Mouse (Mus musculus) bone marrow macrophage, adult 2 months (primary cell): Measurements from ENCODE around the gene Kif3b.

ENCODE experiments used
- CTCF ChIP-seq: IDR thresholded peaks from 2 replicates; pipeline ENCODE4 v1.5.1; 2012; ENCODE audit warnings: low read depth, mild to moderate bottlenecking, low read length, moderate library complexity
- POLR2A ChIP-seq: IDR thresholded peaks from 2 replicates; pipeline ENCODE4 v1.6.1; 2012; ENCODE audit warnings: mild to moderate bottlenecking, low read depth, low read length, borderline replicate concordance

- TF ChIP-seq CTCF (no peak), POLR2A (no peak)
Observed at GRCm38 (mm10) chr2:153301123-153301522, 9.9 kb downstream of the Kif3b start.
